Mouse (Mus musculus) lung, embryonic 15.5 days (tissue): Measurements from ENCODE around the gene Smoc1. TPM values are rescaled to one million over a fixed set of nuclear protein-coding genes. Genes with fewer than 3 reads are reported as not detected.

Experiments used
- ATAC-seq: fragments of 200-750 bp; cut with Nextera tagmentation; 2 replicates; pipeline ENCODE4 v1.8.0; 2017; ENCODE audit warnings: moderate number of reproducible peaks, borderline replicate concordance; ENCODE audit not compliant: low FRiP score, low TSS enrichment; ENCODE audit errors: extremely low read depth
- H3K27ac ChIP-seq: fragments of 300-500 bp; sonication (generic); 2 replicates; pipeline ENCODE4 v1.5.1; 2015; ENCODE audit warnings: moderate library complexity, mild to moderate bottlenecking, inconsistent platforms
- H3K27me3 ChIP-seq: fragments of 300-500 bp; sonication (generic); 2 replicates; pipeline ENCODE4 v1.6.1; 2015; ENCODE audit warnings: inconsistent platforms
- H3K36me3 ChIP-seq: fragments of 300-500 bp; sonication (generic); 2 replicates; pipeline ENCODE4 v1.6.1; 2015; ENCODE audit warnings: inconsistent platforms
- H3K4me1 ChIP-seq: fragments of 300-500 bp; sonication (generic); 2 replicates; pipeline ENCODE4 v1.6.1; 2015; ENCODE audit warnings: inconsistent platforms
- H3K4me2 ChIP-seq: fragments of 300-500 bp; sonication (generic); 2 replicates; pipeline ENCODE4 v1.6.1; 2015; ENCODE audit warnings: inconsistent platforms, mild to moderate bottlenecking, moderate library complexity
- H3K4me3 ChIP-seq: fragments of 300-500 bp; sonication (generic); 2 replicates; pipeline ENCODE4 v1.5.1; 2015; ENCODE audit warnings: mild to moderate bottlenecking, inconsistent platforms
- H3K9ac ChIP-seq: fragments of 300-500 bp; sonication (generic); 2 replicates; pipeline ENCODE4 v1.6.1; 2015; ENCODE audit warnings: inconsistent platforms
- H3K9me3 ChIP-seq: fragments of 300-500 bp; sonication (generic); 2 replicates; pipeline ENCODE4 v1.6.1; 2016; ENCODE audit warnings: inconsistent platforms
- WGBS: fragments of 180-500 bp; shearing (Covaris S2); methylation state at CpG from one replicate; pipeline ENCODE4 v1.1.7; 2015; 5-methylcytosine and 5-hydroxymethylcytosine counted together
- polyA plus RNA-seq: library from polyadenylated mRNA; unstranded; fragments of >200 nt; fragmentation: Nextera tagmentation; extraction: Ambion mirVana; gene quantifications from 2 replicates; pipeline ENCODE4 v1.2.1, GENCODE M21; 2015

Smoc1 gene
- polyA plus RNA-seq, 1 experiment from 2014 or later, result 1.3 TPM

- no peaks in the 10 kb centered on the region for H3K36me3 ChIP-seq
- ATAC-seq, result no peak
- H3K27ac ChIP-seq, result no peak overlapping the region
- no peaks in the 10 kb centered on the region for H3K27me3 ChIP-seq
- H3K4me2 ChIP-seq, result no peak overlapping the region
- H3K9me3 ChIP-seq, result no peaks in the 10 kb centered on the region
- H3K4me1 ChIP-seq, result no peaks in the 10 kb centered on the region
- WGBS, result 83% methylated on average over 2 of the region's 2 CpGs
- no peak overlapping the region for H3K9ac ChIP-seq
- H3K4me3 ChIP-seq, result no peak overlapping the region
These were observed 29.2 kb downstream of the Smoc1 start for GRCm38 (mm10) chr12:81055811-81056210.

DNA sequence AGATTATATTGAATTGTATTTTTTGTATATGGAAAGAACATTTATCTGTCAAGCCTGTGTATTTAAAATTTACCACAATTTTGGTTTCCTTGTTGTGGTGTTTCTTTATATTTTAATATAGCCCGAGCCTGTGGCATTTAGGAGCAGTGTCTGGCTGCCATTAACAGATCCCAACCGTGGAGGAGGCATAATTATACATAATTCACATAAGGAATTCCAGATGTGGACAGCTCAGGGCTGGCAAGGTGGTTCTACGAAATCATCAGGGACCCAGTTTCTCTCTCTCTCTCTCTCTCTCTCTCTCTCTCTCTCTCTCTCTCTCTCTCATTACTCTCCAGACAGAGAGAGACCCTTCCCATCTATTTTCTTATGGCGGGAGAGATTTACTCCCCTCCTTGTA lies 31.0 kb downstream of the Smoc1 start:
- no peak overlapping the region for H3K27ac ChIP-seq
- no peak overlapping the region for H3K4me2 ChIP-seq
- WGBS, result 61% methylated on average over 4 of the region's 4 CpGs
- H3K27me3 ChIP-seq, result no peaks in the 10 kb centered on the region
- no peaks in the 10 kb centered on the region for H3K4me1 ChIP-seq
- no peaks in the 10 kb centered on the region for H3K36me3 ChIP-seq
- H3K9ac ChIP-seq, result no peak overlapping the region
- no peak for ATAC-seq
- H3K4me3 ChIP-seq, result no peak overlapping the region
- H3K9me3 ChIP-seq, result no peaks in the 10 kb centered on the region

- Histone ChIP-seq H3K36me3 (no peaks in the 10 kb centered on the region), H3K4me3 (no peak overlapping the region), H3K4me2 (no peak overlapping the region), H3K9ac (no peak overlapping the region), H3K27me3 (no peaks in the 10 kb centered on the region), H3K4me1 (no peaks in the 10 kb centered on the region), H3K27ac (no peak overlapping the region), H3K9me3 (no peaks in the 10 kb centered on the region)
- ATAC-seq, result no peak
- WGBS, result 88% methylated on average over 3 of the region's 3 CpGs
These were observed 32.0 kb downstream of the Smoc1 start for GRCm38 (mm10) chr12:81058561-81058960.

- Histone ChIP-seq H3K9ac (no peak overlapping the region), H3K4me3 (no peak overlapping the region), H3K27me3 (no peaks in the 10 kb centered on the region), H3K9me3 (no peaks in the 10 kb centered on the region), H3K4me1 (no peaks in the 10 kb centered on the region), H3K36me3 (no peaks in the 10 kb centered on the region), H3K4me2 (no peak overlapping the region), H3K27ac (no peak overlapping the region)
- WGBS, result 74% methylated on average over 6 of the region's 6 CpGs
- ATAC-seq, result no peak
These were observed 35.3 kb downstream of the Smoc1 start for GRCm38 (mm10) chr12:81061831-81062361.

- Histone ChIP-seq H3K4me3 (no peak overlapping the region), H3K4me1 (no peaks in the 10 kb centered on the region), H3K27ac (no peak overlapping the region), H3K27me3 (no peaks in the 10 kb centered on the region), H3K9me3 (no peaks in the 10 kb centered on the region), H3K9ac (no peak overlapping the region), H3K36me3 (no peaks in the 10 kb centered on the region), H3K4me2 (no peak overlapping the region)
- no peak for ATAC-seq
- WGBS, result 74% methylated on average over 6 of the region's 6 CpGs
These were observed 36.8 kb downstream of the Smoc1 start for GRCm38 (mm10) chr12:81063336-81063955.

DNA sequence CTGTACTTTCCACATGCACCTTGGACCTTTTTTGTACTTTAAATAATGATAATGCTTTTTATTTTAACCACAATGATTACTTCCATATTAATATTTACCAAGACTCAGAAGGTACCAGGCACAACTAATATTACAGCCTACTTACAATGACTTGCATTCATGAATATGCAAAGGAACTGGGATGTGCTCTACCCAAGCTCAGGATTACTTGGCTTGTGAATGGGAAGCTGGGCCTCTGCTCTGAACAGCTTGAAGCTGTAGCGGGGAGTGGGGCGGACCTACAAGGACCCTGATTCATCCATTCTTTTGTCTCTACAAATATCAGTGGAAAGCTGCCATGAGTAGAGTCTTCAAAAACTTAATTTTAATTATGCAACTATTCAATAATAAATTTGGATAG lies 47.5 kb downstream of the Smoc1 start:
- no peak overlapping the region for H3K27ac ChIP-seq
- no peaks in the 10 kb centered on the region for H3K27me3 ChIP-seq
- no peak overlapping the region for H3K4me2 ChIP-seq
- H3K4me3 ChIP-seq, result no peak overlapping the region
- H3K36me3 ChIP-seq, result no peaks in the 10 kb centered on the region
- 94% methylated on average over 2 of the region's 2 CpGs for WGBS
- H3K9ac ChIP-seq, result no peak overlapping the region
- H3K4me1 ChIP-seq, result no peaks in the 10 kb centered on the region
- ATAC-seq, result no peak
- H3K9me3 ChIP-seq, result no peaks in the 10 kb centered on the region

DNA sequence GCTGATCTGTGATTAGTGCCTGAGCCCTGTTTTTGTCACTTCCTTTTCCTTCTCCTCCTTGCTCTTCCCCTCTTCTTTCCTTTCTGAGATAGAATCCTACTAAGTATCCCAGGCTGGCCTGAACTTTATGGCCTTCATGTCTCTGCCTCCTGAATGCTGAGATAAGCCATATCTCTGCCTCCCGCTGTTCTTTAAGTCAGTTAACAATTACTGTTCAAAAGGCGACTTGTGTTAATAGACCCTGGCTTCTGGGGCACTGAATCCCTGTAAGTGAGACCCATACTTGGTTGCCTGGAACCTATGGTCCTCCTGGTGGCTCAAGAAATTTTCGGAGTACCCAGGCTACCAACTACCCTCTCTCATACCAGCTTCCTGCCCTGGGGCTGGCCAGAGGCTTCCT lies 48.3 kb downstream of the Smoc1 start:
- H3K4me3 ChIP-seq, result no peak overlapping the region
- WGBS, result 65% methylated on average over 3 of the region's 3 CpGs
- no peak overlapping the region for H3K4me2 ChIP-seq
- H3K27me3 ChIP-seq, result no peaks in the 10 kb centered on the region
- no peak overlapping the region for H3K9ac ChIP-seq
- no peaks in the 10 kb centered on the region for H3K36me3 ChIP-seq
- no peak overlapping the region for H3K27ac ChIP-seq
- no peaks in the 10 kb centered on the region for H3K4me1 ChIP-seq
- no peak for ATAC-seq
- H3K9me3 ChIP-seq, result no peaks in the 10 kb centered on the region

GRCm38 (mm10) chr12:81077953-81078646 lies 51.5 kb downstream of the Smoc1 start:
- WGBS, result 38% methylated on average over 2 of the region's 2 CpGs
- peak; percentile 49; the same call in 1 of the 2 replicates for ATAC-seq
- H3K9me3 ChIP-seq, result no peaks in the 10 kb centered on the region
- H3K27me3 ChIP-seq, result no peaks in the 10 kb centered on the region
- H3K9ac ChIP-seq, result no peak overlapping the region
- peak overlapping the region; percentile 17; the same call in 1 of the 2 replicates for H3K27ac ChIP-seq
- no peaks in the 10 kb centered on the region for H3K36me3 ChIP-seq
- no peaks in the 10 kb centered on the region for H3K4me1 ChIP-seq
- H3K4me2 ChIP-seq, result no peak overlapping the region
- no peak overlapping the region for H3K4me3 ChIP-seq

DNA sequence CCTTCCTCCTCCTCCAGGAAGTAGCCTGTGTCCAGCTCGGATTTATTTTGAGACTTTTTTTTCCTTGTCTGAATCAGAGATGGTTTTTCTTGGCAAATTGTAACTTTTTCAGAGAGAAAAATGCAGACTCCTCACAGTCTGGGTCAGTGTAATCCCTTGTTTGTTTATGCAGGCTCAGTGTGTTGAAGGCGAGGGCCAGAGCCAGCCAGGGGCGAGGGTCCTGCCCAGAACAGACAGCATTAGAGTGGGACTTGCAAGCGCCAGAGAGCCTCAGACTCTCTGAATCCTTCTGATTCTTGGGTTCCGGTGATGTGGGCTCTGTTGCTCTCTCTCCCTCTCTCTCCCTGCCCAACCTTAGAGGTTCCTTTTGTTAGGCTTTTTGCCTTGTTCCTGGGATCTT lies 53.7 kb downstream of the Smoc1 start:
- Histone ChIP-seq H3K4me2 (no peak overlapping the region), H3K4me3 (no peak overlapping the region), H3K27ac (no peak overlapping the region), H3K9ac (no peak overlapping the region), H3K4me1 (no peaks in the 10 kb centered on the region), H3K9me3 (no peaks in the 10 kb centered on the region), H3K27me3 (no peaks in the 10 kb centered on the region), H3K36me3 (no peaks in the 10 kb centered on the region)
- 49% methylated on average over 5 of the region's 5 CpGs for WGBS
- no peak for ATAC-seq

GRCm38 (mm10) chr12:81081031-81081430 lies 54.4 kb downstream of the Smoc1 start:
- no peaks in the 10 kb centered on the region for H3K27me3 ChIP-seq
- H3K27ac ChIP-seq, result no peak overlapping the region
- H3K9me3 ChIP-seq, result no peaks in the 10 kb centered on the region
- no peaks in the 10 kb centered on the region for H3K4me1 ChIP-seq
- H3K36me3 ChIP-seq, result no peaks in the 10 kb centered on the region
- H3K4me2 ChIP-seq, result no peak overlapping the region
- no peak overlapping the region for H3K9ac ChIP-seq
- ATAC-seq, result no peak
- no peak overlapping the region for H3K4me3 ChIP-seq
- 52% methylated on average over 3 of the region's 3 CpGs for WGBS

GRCm38 (mm10) chr12:81083146-81083545 lies 56.5 kb downstream of the Smoc1 start:
- no peak overlapping the region for H3K4me2 ChIP-seq

GRCm38 (mm10) chr12:81085244-81085643 lies 58.6 kb downstream of the Smoc1 start:
- Histone ChIP-seq H3K4me2 (no peak overlapping the region), H3K9ac (no peak overlapping the region), H3K27me3 (no peaks in the 10 kb centered on the region), H3K4me1 (no peaks in the 10 kb centered on the region), H3K9me3 (no peaks in the 10 kb centered on the region), H3K27ac (no peak overlapping the region), H3K4me3 (no peak overlapping the region), H3K36me3 (no peaks in the 10 kb centered on the region)
- no peak for ATAC-seq
- WGBS, result 58% methylated on average over 1 of the region's 1 CpGs

More at GRCm38 (mm10) chr12:81083146-81083545, 56.5 kb downstream of the Smoc1 start:
- 77% methylated on average over 5 of the region's 5 CpGs for WGBS
- H3K4me1 ChIP-seq, result no peaks in the 10 kb centered on the region
- H3K27ac ChIP-seq, result no peak overlapping the region
- no peak for ATAC-seq
- no peaks in the 10 kb centered on the region for H3K9me3 ChIP-seq
- H3K4me3 ChIP-seq, result no peak overlapping the region
- no peaks in the 10 kb centered on the region for H3K36me3 ChIP-seq
- no peaks in the 10 kb centered on the region for H3K27me3 ChIP-seq
- no peak overlapping the region for H3K9ac ChIP-seq
